Mouse (Mus musculus): ENCODE data around the gene Bicd1. TPM values are rescaled to one million over a fixed set of nuclear protein-coding genes. Genes with fewer than 3 reads are reported as not detected.
"Not testable (repeated sequence)": the region's sequence is repeated elsewhere in the genome, so short reads cannot be mapped to it uniquely, and the experiment has no call there.

Bicd1 gene
- polyA plus RNA-seq (2011; ENCODE audit: insufficient read length, low read depth, missing spikeins), result 2.9 and 3.3 TPM in 2 replicates

DNA sequence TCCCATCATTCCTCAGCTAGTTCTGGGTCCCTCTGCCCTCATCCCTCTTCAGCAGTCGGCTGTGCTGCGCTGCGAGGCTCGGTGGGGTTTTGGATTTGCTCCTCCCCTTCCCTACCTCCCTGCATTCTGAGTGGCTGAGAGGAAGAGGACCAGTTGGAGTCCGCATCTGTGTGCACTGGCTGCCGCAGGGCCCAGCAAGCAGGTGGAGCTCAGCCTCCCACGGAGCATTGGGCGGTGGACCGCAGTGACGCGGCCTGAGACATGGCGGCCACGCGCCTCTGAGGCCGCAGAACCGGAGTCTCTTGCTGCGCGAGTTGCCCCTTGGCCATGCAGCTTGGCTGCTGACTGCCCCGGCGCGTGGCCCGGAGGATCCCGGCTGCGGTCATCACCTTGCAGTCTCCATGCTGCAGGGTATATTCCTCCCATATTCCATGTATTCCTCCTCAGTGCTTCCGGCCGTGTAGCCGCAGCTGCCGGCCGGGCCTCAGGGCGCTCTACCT, at the start of gene Bicd1:
Gene Bicd1 (plus strand): TSS at position 54 of the 500 bp plus-strand sequence.
- TF ChIP-seq POLR2A (IDR thresholded peaks at IDR 0.05; ENCODE audit: low read depth, low read length) (peak; percentile 74), CTCF (IDR thresholded peaks at IDR 0.05; ENCODE audit: borderline replicate concordance, insufficient read depth, low read length) (no peak)
- Histone ChIP-seq H3K27ac (ENCODE audit: insufficient read depth, low read length) (no peak within 1 kb of the TSS), H3K4me3 (ENCODE audit: insufficient read depth, low read length) (peak within 1 kb of the TSS; percentile 55), H3K4me1 (ENCODE audit: control insufficient read depth, insufficient read depth, low read length) (0 out of 2 replicates have a peak, but pooled peaks cover 2% of the 10 kb centered on the region)

DNA sequence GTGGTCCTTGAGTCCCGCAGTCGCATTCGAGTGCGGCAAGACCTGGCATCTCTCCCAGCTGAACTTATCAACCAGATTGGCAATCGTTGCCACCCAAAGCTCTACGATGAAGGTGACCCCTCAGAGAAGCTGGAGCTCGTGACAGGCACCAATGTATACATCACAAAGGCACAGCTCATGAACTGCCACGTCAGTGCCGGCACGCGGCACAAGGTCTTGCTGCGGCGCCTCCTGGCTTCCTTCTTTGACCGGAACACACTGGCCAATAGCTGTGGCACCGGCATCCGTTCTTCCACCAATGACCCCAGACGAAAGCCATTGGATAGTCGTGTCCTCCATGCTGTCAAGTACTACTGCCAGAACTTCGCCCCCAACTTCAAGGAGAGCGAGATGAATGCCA, 46.2 kb upstream of the Bicd1 start:
- H3K4me3 ChIP-seq (ENCODE audit: insufficient read depth, low read length); H3K27ac ChIP-seq (ENCODE audit: insufficient read depth, low read length); H3K4me1 ChIP-seq (ENCODE audit: control insufficient read depth, insufficient read depth, low read length): not testable (repeated sequence)

DNA sequence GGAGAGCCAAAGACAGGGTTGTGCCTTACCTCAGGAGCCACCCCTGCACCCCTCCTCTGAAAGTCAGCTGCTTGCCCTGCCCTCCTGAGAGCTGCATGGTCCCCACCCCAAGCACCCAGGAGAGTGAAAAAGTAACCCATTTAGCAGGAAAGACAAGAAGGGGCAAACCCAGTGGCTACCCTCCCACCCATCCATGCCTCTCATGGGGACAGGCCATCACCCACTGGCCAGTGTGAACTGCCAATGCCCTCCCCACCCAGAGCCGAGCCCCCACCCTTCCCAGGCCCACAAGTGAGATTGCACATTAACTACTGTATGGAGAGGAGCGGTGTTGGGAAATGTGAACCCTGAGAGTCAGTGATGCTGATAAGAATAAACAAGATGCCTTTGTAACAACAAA, 42.7 kb upstream of the Bicd1 start:
- not testable (repeated sequence) for H3K4me1 ChIP-seq (ENCODE audit: control insufficient read depth, insufficient read depth, low read length); H3K4me3 ChIP-seq (ENCODE audit: insufficient read depth, low read length); H3K27ac ChIP-seq (ENCODE audit: insufficient read depth, low read length)

DNA sequence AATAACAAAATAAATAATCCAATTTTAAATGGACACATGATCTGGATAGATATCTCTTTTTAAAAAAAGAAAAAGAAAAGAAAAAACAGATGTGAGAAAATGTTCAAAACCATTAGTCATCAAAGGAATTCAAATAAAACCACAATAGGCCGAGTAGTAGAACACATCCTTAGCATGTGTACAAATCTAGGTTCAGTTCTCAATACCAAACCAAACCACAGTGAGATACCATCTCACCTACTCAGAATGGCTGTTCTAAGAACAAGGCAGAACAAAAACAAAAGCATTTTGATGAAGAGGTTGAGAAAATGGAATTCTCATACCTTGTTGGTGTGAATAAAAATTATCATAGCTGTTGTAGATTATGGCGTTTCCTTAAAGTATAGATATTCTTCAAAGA, 42.3 kb upstream of the Bicd1 start:
- Histone ChIP-seq H3K4me3 (ENCODE audit: insufficient read depth, low read length) (no peak overlapping the region), H3K4me1 (ENCODE audit: control insufficient read depth, insufficient read depth, low read length) (no peaks in the 10 kb centered on the region), H3K27ac (ENCODE audit: insufficient read depth, low read length) (no peak overlapping the region)
- TF ChIP-seq CTCF (IDR thresholded peaks at IDR 0.05; ENCODE audit: borderline replicate concordance, insufficient read depth, low read length) (no peak), POLR2A (IDR thresholded peaks at IDR 0.05; ENCODE audit: low read depth, low read length) (no peak)

DNA sequence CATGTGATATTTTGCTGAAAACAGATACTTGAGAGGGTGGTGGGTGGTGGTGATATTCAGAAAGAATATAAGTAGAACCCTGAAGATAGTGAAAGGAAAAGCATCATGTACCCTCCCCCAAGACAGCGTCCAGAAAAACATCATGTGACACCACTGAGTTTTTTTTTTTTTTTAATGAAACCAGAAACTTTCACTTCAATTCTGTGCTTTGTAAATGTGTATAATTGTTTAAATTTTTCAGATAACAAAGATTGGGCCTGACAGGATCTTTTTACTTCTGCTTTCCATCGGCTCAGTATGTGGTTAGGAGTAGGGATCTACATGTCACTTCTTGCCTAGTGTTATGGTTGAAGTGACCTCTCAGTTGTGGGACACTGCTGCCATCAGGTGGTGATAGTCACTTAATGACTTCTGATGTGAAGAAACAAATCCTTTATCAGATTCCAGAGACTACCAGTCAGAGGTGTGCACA, 33.7 kb upstream of the Bicd1 start:
- Histone ChIP-seq H3K4me3 (ENCODE audit: insufficient read depth, low read length) (no peak overlapping the region), H3K4me1 (ENCODE audit: control insufficient read depth, insufficient read depth, low read length) (no peaks in the 10 kb centered on the region), H3K27ac (ENCODE audit: insufficient read depth, low read length) (no peak overlapping the region)
- TF ChIP-seq CTCF (IDR thresholded peaks at IDR 0.05; ENCODE audit: borderline replicate concordance, insufficient read depth, low read length) (no peak), POLR2A (IDR thresholded peaks at IDR 0.05; ENCODE audit: low read depth, low read length) (no peak)

DNA sequence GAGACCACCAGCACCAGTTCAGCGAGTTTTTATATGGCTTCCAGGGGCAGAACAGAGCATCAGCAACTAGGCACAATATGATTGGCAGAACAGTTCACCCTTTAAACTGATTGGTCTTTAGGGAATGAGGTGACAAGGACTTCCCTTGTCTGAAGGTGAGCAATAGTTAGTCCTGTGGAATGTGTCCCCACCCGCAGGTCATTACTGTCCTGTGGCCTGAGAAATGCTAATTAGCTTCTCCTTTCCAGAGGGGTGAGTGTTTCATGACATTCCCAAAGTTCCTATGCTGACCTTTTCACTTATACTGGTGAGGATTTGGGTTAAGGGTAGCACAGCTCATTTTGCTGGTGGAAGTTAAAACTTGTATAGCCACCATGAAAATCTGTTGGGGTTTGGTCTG, 25.2 kb upstream of the Bicd1 start:
- no peak overlapping the region for H3K27ac ChIP-seq (ENCODE audit: insufficient read depth, low read length)

DNA sequence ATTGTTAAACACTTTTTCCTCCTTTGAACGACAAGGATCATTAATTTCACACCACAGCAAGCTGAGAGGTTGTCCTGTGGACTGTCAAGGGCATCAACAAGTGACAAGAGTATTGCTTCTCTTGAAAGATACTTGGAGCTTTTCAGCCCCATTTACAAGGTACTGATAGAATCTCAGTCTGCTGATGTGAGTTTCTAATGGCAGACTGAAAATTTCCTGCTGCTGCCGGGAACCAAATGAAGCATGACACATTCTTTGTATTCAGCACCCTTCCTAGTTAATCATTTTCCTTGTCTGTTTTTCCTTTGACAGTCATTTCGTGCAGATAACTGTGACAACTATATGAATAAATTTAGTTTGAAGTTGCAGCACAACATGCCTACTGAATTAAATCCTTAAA, 22.3 kb upstream of the Bicd1 start:
- no peak overlapping the region for H3K4me3 ChIP-seq (ENCODE audit: insufficient read depth, low read length)
- TF ChIP-seq POLR2A (IDR thresholded peaks at IDR 0.05; ENCODE audit: low read depth, low read length) (no peak), CTCF (IDR thresholded peaks at IDR 0.05; ENCODE audit: borderline replicate concordance, insufficient read depth, low read length) (no peak)

More for the DNA sequence above, 25.2 kb upstream of the Bicd1 start:
- no peak for TF ChIP-seq CTCF (IDR thresholded peaks at IDR 0.05; ENCODE audit: borderline replicate concordance, insufficient read depth, low read length)
- no peak for TF ChIP-seq POLR2A (IDR thresholded peaks at IDR 0.05; ENCODE audit: low read depth, low read length)
- Histone ChIP-seq H3K4me3 (ENCODE audit: insufficient read depth, low read length) (no peak overlapping the region), H3K4me1 (ENCODE audit: control insufficient read depth, insufficient read depth, low read length) (no peaks in the 10 kb centered on the region)

DNA sequence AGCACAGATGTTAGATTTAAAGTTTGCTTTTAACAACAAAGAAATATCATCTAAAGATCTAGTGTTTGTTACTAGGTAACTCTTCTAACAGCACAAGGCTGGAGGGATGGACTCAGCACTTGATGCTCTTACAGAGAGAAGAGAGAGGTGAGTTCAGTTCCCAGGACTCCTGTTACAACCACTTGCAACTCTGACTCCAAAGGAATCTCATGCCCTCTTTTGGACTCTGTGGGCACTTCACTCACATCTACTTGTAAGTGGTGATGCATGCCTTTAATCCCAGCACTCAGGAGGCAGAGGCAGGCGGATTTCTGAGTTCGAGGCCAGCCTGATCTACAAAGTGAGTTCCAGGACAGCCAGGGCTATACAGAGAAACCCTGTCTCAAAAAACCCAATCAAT, 19.1 kb upstream of the Bicd1 start:
- H3K4me3 ChIP-seq (ENCODE audit: insufficient read depth, low read length); H3K27ac ChIP-seq (ENCODE audit: insufficient read depth, low read length); H3K4me1 ChIP-seq (ENCODE audit: control insufficient read depth, insufficient read depth, low read length): not testable (repeated sequence)

More for the DNA sequence above, 22.3 kb upstream of the Bicd1 start:
- H3K27ac ChIP-seq (ENCODE audit: insufficient read depth, low read length), result no peak overlapping the region
- H3K4me1 ChIP-seq (ENCODE audit: control insufficient read depth, insufficient read depth, low read length), result no peaks in the 10 kb centered on the region

DNA sequence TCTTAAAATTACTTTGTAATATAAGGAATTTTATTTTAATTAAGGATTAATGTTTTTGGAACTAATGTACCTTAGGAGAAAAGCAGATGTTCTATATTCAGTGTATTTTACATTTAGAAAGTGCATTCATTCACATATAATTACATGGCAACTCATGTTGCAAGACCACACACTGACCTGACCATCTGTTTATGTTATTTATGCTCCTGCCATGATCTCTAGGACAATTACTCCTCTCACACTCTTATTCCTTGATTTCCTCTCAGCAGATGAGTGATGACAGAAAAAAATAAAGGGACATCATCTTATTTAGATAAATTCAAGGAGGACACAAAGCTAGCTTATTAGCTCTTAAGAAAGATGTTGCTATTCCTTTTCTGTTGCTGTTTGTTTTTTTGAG, 9.3 kb upstream of the Bicd1 start:
- H3K4me1 ChIP-seq (ENCODE audit: control insufficient read depth, insufficient read depth, low read length), result no peaks in the 10 kb centered on the region

DNA sequence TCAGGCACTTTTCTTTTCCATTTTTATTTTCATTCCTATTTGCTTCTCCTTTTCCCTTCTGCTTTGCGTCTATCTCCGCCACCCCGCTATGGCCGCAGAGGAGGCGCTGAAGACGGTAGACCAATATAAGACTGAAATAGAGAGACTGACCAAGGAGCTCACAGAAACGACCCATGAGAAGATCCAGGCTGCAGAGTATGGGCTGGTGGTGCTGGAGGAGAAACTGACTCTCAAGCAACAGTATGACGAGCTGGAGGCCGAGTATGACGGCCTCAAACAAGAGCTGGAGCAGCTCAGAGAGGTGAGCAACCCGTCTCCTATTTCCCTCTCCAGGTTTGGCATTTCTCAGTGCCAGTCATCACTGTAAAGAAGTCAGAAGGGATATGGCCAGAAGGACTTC, 655 bp downstream of the Bicd1 start:
- TF ChIP-seq CTCF (IDR thresholded peaks at IDR 0.05; ENCODE audit: borderline replicate concordance, insufficient read depth, low read length), result no peak
- TF ChIP-seq POLR2A (IDR thresholded peaks at IDR 0.05; ENCODE audit: low read depth, low read length), result no peak
- peak overlapping the region; percentile 55 for H3K4me3 ChIP-seq (ENCODE audit: insufficient read depth, low read length)
- 0 out of 2 replicates have a peak, but pooled peaks cover 2% of the 10 kb centered on the region for H3K4me1 ChIP-seq (ENCODE audit: control insufficient read depth, insufficient read depth, low read length)
- H3K27ac ChIP-seq (ENCODE audit: insufficient read depth, low read length), result no peak overlapping the region

More for the DNA sequence above, 9.3 kb upstream of the Bicd1 start:
- no peak overlapping the region for H3K4me3 ChIP-seq (ENCODE audit: insufficient read depth, low read length)
- H3K27ac ChIP-seq (ENCODE audit: insufficient read depth, low read length), result no peak overlapping the region
- TF ChIP-seq CTCF (IDR thresholded peaks at IDR 0.05; ENCODE audit: borderline replicate concordance, insufficient read depth, low read length) (no peak), POLR2A (IDR thresholded peaks at IDR 0.05; ENCODE audit: low read depth, low read length) (no peak)

DNA sequence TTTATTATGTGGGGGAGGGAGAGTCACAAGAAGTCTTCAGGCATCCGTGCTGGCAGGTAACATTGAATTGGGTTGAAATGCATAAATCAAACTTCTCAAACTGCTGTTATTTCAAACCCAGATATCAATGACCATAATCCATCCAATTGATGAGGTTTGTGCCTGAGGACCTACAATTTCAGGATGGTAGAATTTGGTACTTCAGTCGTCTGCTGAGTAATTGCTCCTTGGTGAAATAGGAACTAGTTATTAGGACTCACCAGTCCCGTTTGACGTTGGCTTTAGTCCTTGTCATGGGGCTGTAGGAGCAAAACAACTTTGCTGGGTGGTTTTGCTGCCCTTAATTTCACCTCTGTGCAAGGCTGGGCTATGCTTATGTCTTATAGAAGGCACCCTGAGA, 1.2 kb downstream of the Bicd1 start:
- 0 out of 2 replicates have a peak, but pooled peaks cover 2% of the 10 kb centered on the region for H3K4me1 ChIP-seq (ENCODE audit: control insufficient read depth, insufficient read depth, low read length)
- TF ChIP-seq POLR2A (IDR thresholded peaks at IDR 0.05; ENCODE audit: low read depth, low read length) (no peak), CTCF (IDR thresholded peaks at IDR 0.05; ENCODE audit: borderline replicate concordance, insufficient read depth, low read length) (no peak)
- H3K4me3 ChIP-seq (ENCODE audit: insufficient read depth, low read length), result peak overlapping the region; percentile 55
- H3K27ac ChIP-seq (ENCODE audit: insufficient read depth, low read length), result no peak overlapping the region
